Mouse (Mus musculus): Measurements from ENCODE around the gene Slc16a9.
A peak's percentile ranks its signal among the peaks of the same experiment; 100 is the strongest.
"Not testable (repeated sequence)": the region's sequence is repeated elsewhere in the genome, so short reads cannot be mapped to it uniquely, and the experiment has no call there.

Gene Slc16a9

DNA sequence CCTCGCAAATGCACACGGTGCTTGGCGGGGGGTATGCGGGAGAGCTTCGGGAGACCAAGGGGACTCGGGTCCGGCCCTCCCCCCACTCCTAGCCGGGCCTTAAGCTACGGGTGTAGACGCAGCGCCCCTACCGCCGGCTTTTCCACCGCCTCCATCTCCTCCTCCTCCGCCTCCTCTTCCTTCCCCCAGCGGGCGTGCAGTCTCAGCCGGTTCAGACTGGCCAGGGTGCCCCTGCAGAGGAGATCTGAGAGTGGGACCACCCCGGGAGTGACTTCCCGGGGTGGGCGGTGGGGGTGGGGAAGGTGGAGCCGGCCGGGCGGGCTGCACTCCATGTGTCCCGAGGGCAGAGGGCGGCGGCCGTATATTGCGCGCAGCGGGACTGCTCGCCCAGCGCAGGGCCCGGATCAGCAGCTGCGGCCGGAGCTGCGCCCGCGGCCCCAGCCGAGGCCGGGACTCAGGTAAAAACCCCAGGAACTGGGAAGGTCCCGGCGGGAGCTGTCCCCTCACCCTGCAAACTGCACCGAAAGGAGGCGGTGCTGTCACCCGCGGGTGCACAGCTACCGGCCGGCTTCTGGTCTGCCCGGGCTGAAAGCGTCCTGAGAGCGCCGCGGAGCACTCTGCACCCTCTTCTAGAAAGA, at the start of gene Slc16a9:
Gene Slc16a9 (plus strand): TSS at position 180 of the 638 bp plus-strand sequence.
- DNase-seq (ENCODE audit: low read depth): peak; percentile 76

DNA sequence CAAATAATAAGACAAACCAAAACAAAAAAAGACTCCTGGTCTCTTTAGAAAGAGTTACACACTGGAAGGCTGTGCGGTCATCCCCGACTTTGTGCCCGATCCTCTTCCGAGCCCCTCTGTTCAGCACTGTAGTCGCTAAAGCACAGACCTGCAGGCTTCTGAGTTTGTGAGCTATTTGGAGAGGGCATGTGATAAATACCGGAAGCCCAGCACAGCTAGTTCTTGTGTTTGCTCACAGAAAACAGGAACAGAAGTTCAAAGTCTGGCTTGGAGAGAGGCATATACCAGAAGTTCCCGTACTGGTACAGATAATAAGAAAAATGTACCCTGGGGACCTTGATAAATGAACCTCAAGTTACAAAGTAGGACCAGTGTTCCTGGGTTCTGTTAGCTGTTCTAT, 49.6 kb upstream of the Slc16a9 start:
- no peak for DNase-seq (ENCODE audit: low read depth)

DNA sequence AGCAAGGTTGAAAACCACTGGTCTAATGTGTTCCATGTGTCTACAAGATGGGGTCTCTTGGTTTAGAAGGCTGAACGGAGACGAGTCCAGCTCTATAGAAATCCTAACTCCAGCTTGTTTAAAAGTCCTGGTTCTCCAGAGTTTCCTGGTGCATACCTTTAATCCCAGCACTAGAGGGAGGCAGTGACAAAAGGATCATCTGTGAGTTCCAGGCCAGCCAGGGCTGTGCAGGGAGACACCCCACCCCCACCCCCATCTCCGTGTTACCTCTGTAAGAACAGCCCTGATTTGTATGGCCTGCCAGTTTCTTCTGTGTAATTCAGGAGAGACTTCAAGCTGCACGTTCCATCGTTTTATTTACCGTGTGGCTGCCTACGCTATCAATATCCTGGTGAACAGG, 49.1 kb upstream of the Slc16a9 start:
- peak; percentile 73 for DNase-seq (ENCODE audit: low read depth)

DNA sequence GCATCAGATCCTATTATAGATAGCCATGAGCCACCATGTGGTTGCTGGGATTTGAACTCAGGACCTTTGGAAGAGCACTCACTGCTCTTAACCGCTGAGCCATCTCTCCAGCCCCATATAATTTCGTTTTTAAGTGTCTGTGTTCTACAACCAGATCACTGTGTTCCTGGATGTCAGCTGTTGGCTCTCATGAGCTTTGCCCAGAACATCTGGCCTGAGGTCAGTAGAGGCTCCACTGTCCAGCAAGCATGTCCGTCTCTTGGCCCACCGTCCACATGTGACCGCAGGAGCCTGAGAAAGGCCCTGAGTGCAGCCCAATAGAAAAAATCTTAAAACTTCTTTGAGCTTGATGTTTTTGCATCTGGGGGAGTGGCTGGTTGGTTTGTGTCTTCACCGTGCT, 48.2 kb upstream of the Slc16a9 start:
- no peak for DNase-seq (ENCODE audit: low read depth)

DNA sequence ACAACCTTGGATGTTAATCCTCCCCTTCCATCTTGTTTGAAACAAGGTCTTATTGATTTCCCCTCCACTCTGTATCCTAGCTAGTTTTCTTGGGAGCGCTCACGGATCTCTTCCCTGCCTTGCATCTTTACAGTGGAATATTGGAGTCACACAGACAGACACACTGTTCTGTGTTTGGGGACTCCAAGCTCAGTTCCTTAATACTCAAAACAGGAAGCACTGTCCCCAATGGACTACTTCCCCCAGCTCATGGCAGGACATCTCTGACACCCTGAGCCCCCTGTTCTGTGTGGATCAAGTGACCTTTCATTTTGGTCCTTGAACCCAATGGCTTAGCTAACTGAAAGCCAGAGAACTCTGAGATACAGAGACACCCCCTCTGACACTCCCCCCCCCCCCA, 47.3 kb upstream of the Slc16a9 start:
- DNase-seq (ENCODE audit: low read depth): no peak

DNA sequence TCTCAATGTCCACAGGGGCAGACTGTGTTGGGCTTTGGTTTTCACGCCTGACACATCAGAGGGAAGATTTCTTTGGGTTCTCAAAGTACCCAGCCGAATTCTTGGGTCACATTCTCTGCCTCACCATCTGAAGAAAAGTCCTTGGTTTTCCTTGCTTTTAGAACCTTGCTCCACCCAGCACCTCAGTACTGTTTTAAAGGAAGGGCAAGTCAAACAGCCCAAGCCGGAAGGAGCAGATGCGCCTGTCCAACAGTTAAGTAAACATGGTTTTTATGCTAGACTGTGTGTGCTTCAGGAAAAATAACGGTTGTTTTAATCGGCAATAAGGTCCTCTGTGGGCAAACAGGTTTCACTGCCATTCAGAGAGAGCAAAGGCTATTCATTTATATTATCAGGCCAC, 46.9 kb upstream of the Slc16a9 start:
- no peak for DNase-seq (ENCODE audit: low read depth)

DNA sequence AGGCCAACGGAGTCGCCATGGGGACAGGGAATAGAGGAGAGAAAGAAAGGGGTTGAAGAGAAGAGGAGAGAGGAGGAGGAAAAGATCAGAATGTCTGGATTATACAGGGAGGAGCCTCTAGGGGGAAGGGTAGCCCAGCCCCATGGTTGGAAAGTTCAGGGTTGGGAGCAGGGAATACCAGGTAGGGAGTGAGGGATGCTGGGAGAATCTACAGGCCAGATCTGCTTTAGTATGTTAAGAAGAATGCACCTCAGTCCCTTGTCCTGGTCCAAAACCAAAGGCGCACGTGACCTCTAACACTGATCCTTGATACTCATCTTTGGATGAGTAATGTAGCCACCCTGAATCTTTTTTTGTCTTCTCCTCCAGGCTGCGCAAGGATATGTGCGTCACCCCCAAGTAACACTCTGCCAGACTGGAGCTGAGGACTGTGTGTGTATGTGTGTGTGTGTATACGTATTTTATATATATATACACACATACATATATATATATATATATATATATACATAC, 45.9 kb upstream of the Slc16a9 start:
- DNase-seq (ENCODE audit: low read depth): no peak

DNA sequence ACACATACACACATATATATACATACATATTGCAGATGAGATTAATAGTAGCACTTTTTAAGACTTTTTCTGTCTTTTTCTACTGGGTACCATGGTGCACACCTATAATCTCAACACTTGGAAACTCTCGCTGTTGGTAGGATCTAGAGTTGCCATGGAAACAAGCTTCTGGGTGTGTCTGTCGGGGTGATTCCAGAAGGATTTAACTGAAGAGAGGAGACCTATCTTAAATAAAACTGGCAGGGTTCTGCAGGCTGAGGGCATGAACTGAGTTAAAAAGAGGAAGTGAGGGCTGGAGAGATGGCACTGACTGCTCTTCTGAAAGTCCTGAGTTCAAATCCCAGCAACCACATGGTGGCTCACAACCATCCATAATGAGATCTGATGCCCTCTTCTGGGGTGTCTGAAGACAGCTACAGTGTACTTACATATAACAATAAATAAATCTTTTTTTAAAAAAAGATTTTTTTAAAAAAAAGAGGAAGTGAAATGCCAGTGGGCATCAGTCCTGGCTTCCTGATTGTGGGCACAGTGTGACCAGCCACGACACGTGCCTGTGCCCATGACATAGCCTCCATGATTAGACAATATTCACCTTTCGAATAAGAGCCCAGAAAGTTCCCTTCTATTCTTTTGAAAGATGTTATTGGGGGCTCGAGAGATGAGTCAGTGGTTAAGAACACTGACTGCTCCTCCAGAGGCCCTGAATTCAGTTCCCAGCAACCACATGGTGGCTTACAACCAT, 45.3 kb upstream of the Slc16a9 start:
- no peak for DNase-seq (ENCODE audit: low read depth)

DNA sequence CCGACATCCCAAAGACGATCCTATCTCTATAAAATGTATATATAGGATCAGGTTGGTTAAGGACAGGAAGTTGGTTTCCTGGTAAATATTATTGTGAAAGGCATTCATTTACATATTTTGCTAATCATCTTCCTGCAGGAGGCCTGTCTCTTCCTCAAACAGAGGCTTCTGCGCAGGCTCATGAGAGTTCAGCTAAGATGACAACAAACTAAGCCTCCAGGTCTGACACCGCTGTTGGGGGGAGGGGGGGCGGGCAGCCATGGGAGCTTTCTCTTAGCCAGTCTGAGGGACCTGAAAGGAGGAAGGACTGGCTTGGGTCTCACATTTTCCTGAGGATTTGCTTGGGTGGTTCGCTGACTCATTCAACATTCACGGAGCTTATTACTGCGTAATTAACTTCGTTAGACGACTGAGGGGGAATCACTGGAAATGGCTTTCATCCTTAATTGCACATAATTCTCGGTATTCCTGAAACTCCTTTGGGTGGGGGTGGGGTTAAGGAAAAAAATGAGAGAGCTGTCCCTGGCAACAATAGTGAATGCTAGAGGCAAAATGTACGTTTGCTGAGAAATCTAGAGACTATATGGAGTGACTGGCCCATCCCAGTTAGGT, 43.9 kb upstream of the Slc16a9 start:
- DNase-seq (ENCODE audit: low read depth): no peak

DNA sequence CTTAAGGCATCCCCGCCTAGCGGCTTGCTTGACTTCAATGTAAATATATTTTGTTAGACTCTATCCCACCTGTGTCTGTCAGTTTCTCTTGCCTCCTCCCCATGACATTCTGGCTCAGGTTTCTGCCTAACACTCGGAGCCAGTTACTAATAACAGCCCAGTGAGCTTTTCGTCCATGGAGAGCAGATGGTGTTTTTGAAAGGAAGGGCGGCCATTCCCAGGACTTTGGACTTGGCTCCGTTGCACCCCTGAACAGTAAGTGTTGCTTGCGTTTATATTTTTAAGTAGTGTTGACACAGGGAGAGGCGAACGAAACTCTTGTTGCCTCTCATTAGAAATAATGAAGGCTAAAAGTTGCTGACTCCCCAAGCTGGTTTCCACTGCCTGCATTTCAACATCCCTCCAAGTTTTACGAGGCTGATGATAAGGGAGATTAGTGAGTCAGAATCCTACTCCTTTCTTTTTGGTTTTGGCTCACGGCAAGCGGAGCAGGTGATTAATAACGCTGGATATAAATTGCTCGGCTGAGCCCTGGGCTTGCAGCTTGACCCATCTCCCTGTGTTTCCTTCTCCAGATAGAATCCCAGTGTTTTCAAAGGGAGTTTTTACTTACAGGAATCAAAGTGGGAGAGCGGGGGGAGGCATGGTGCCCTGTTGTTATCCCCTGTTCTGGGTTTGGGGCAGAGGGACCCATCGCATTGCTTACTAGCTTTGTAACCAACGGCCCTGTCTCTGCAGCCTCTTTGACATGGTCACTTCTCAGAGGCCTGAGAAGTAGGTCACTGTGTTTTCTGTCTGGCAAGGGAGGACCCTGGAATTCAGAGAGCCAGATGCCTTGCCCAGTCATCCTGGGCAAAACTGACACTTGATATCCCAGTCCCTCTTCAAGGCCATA, 40.1 kb upstream of the Slc16a9 start, which contains the start of gene Mrln:
Gene Mrln (plus strand): TSS at position 160 of the 895 bp plus-strand sequence.
- peak; percentile 88 for DNase-seq (ENCODE audit: low read depth)

DNA sequence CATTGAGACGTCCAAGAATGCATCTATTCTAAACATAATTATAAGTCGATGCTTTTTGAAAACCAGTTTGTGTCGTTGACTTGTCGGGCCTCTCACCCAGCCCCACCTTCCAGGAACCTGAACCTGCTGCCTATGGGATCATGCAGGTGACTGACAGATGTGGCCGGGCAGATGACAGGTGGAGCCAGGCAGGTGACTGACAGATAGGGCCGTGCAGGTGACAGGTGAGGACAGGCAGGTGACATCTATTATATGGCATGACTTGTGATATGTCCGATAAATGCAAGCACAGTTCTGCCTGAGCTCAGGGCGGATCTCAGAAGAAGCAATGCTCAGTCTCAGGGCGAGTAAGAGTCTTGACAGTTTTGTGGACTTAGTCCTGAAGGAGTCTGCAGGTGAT, 33.6 kb upstream of the Slc16a9 start:
- no peak for DNase-seq (ENCODE audit: low read depth)

DNA sequence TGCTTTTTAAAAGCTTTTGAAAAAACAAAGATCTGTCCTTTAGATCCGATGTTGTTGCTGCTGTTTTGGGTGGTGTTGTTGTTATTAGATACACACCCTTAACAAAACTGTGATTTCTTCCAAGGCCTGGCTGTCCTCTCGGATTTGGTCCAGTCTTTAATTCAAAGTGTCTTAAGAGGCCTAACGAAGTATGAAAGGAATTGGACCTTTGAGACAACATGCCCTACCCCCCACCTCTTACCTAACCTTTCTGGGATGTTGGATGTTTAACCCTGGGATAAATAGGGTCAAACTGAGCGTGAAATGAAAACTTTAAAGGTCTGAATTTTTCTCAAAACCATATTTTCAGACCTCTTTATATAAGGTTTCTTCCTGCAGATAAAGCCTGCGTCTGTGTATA, 23.9 kb upstream of the Slc16a9 start:
- no peak for DNase-seq (ENCODE audit: low read depth)

DNA sequence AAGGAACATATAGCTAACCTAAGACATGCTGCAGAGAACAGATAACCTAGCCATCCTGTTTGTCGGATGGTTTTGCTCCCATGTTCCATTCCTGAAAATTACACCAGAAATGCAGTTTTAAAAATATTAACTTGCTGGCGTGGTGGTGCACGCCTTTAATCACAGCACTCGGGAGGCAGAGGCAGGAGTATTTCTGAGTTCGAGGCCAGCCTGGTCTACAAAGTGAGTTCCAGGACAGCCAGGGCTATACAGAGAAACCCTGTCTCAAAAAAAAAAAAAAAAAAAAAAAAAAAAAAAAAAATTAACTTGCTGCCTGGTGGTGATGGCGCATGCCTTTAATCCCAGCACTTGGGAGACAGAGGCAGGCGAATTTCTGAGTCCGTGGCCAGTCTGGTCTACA, 22.7 kb upstream of the Slc16a9 start:
- DNase-seq (ENCODE audit: low read depth): not testable (repeated sequence)

DNA sequence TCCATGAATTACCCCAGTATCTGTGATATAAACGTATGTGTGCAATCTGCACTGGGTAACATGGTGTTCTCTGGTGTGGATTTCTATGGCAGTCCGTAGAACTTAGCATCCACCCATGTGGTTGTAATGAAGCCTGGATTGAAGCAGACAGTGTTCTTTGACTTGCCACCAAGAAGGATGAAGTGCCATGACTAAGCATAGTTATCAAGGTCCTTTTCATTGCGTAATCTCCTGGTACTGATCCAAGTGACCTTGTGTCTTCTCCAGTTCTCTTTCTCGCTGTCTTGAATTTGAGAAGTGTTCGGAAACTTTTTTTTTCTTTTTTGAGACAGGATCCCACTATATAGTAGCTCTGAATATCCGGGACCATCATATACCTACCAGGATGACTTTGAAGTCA, 20.3 kb upstream of the Slc16a9 start:
- DNase-seq (ENCODE audit: low read depth): peak; percentile 43

DNA sequence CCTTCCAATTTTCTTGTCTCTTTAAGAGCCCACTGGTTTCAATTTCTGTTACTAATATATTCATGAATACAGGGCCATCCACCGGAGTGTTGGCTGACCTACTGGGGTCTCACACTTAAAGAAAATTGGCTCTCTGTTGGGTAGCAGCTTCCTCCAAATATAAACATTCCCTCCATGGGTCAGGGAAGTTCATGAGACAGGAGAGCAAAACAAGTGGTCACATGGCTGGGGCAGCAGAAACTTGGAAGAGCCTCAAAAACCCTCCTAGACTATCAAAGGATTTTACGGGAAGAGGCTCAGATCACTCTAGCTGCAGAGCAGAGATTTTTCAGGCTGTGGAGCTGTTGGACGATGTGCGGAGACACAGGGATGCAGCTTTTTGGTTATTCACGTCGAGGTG, 19.1 kb upstream of the Slc16a9 start:
- DNase-seq (ENCODE audit: low read depth): no peak

DNA sequence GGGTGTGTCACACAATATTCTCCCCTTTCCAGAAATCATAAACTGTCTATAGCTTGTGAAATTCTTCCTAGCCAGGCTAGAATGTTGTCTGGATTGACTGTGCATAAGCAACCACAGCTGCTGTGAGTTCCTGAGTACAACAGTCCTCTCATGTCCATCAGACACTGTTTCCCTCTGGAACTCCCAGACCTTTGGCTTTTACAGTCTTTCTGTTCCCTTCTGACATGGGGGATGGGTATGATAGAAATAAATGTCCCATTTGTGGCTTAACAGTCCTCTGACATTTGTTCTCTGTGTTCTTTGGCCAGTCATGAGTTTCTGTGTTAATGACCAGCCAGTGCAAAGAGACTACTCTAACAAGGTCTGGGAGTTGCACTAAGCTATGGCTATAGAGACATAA, 18.3 kb upstream of the Slc16a9 start:
- no peak for DNase-seq (ENCODE audit: low read depth)

DNA sequence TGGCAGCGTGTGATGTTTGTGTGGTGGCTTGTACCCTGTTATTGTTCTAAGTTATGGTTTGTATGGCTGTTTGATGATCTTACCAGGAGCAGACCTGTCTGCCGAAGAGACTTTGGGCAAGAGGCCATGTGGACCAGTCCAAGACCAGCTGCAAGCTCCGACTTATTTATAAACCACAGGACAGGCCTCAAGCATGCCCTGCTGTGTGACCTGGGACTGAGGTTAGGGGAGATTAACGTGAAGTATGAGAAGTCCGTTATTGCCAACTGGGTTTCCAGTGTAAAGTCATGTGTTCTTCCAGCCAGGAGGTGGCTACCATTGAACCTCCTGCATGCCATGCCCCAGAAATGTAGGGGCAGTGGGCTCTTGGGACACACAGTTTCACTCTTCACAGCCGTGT, 14.5 kb upstream of the Slc16a9 start:
- DNase-seq (ENCODE audit: low read depth): no peak

DNA sequence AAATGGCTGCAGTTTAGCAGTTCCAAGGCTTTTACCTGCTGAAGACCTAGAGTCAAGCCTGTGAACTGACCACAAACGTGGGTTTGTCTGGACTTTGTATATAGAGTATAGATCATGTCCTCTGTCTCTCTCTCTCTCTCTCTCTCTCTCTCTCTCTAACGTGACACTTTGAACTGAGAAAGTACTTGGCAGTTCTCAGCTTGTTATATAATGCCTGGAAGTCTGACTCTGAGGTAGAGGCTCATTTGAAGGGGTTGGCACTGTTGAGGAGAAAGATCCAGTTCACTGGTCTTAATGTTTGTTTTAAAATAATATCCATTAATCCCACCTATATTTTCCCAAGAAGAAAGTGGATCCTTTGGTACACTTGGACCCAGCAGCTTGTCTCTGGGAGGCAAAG, 7.0 kb upstream of the Slc16a9 start:
- no peak for DNase-seq (ENCODE audit: low read depth)

DNA sequence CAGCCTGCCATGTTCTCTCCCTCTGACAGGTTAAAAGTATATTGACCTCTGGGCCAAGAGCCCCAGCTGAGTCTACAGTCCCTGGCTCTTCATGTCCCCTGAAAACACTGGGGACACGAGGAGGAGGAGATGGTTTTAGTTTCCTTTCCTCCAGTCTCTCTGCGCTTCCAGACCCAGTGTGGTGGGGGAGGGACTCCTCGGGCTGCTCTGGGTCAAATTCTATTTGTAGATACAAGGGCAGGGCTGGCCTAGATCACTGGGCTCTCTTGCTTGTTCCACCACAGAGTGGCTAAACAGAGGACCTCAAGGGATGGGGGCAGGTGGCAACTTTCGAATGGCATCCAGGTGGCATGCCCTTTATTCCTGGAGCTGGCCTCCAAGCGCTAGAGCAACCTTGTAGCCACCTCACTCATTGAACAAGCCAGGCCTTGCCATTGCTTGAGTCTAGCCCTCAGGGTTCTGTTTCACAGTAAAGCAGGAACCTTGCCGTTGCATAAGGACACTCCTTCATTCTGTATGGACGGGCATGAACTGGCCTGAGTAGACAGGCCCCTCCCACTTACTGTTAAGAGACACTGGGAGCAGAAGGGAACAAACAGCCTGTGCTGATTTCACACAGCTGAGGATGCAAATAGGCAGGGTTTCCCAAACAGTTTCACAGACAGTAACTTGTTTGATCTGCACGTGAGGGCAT, 2.0 kb upstream of the Slc16a9 start:
- no peak for DNase-seq (ENCODE audit: low read depth)

DNA sequence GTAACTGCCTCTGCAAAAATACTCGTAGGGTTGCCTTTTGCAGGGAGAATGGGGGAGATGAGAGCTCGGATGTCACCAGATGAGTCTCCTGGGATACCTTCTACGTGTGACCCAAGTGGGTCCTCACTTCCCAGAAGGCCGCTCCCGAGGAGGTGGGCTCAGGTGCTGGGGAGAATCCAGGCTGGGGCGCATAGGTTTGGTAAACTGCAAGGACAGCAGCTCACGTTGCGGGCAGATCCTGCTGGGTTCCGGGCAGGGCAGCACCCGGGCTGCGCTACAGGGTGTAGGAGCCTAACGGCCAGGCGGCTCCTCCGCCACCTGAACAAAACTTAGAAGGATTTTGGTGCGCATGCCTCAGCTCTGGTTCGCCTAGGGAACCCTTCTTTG, 652 bp downstream of the Slc16a9 start:
- peak; percentile 24 for DNase-seq (ENCODE audit: low read depth)

DNA sequence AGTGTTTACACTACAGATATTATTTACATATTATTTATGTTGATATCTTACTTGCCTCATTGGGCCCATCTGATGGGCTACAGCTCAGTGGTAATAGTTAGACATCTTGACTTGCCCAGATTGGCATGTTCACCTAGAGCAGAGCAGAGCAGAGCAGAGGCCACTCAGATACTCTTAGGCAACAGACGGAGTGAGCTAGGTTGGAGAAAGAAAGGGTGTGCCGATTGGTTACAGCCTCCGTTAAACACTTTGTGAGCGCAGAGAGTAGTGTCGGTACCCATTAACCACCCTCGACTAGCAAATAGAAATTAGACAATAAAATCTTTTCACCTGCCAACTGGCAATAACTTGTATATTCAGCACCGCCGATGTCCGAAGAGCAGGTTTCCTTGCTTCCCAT, 1.2 kb downstream of the Slc16a9 start:
- no peak for DNase-seq (ENCODE audit: low read depth)

DNA sequence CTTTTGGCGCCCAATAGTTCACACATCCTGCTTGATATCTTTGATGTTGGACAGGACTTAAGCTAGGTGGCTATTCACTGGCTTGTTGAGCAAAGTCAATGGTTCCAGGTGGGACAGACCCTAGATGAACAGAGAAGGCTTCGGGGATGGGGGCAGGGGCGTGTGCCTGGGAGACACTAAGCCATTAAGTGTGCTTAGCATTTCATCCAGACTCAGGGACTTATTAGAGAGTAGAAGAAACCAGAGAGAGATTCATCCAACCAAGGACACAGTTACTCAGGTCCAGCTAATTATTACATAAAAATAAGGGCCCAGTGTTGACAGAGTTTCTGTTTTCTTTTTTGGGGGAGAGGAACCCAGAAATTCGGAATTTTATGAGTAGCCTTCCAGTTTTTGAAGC, 5.5 kb downstream of the Slc16a9 start:
- no peak for DNase-seq (ENCODE audit: low read depth)

All from NIH3T3 (cell line).